Mouse (Mus musculus): ENCODE results near the gene Slc16a7. TPM values are rescaled to one million over a fixed set of nuclear protein-coding genes. Genes with fewer than 3 reads are reported as not detected.

Gene Slc16a7
- polyA plus RNA-seq, 1 experiment from 2014 or later = 15.4 TPM

GRCm38 (mm10) chr10:125266322-125266721 lies 122.9 kb downstream of the Slc16a7 start:
- TF ChIP-seq CTCF (IDR thresholded peaks at IDR 0.05; ENCODE audit: low read depth) (no peak), EP300 (optimal IDR thresholded peaks at IDR 0.05) (no peak)
- H3K9me3 ChIP-seq (ENCODE audit: control insufficient read depth, low read length) = no peaks in the 10 kb centered on the region
- no peak overlapping the region for H3K4me2 ChIP-seq (replicated peaks; ENCODE audit: low read depth)

GRCm38 (mm10) chr10:125265901-125266300 lies 123.4 kb downstream of the Slc16a7 start:
- ATAC-seq (ENCODE audit: low FRiP score, low TSS enrichment) (no peak), DNase-seq (ENCODE audit: low spot score) (peak; percentile 37)
- H3K27me3 ChIP-seq (ENCODE audit: control insufficient read depth, insufficient read depth, low read length) = no peaks in the 10 kb centered on the region
- TF ChIP-seq CTCF (IDR thresholded peaks at IDR 0.05; ENCODE audit: low read depth) = no peak
- TF ChIP-seq EP300 (optimal IDR thresholded peaks at IDR 0.05) = no peak
- no peak overlapping the region for H3K9ac ChIP-seq (ENCODE audit: low read length)
- no peaks in the 10 kb centered on the region for H3K36me3 ChIP-seq (ENCODE audit: control insufficient read depth, insufficient read depth, low read length)
- H3K4me2 ChIP-seq (replicated peaks; ENCODE audit: low read depth) = no peak overlapping the region
- H3K4me1 ChIP-seq (replicated peaks; ENCODE audit: control insufficient read depth, insufficient read depth) = no peaks in the 10 kb centered on the region
- 43% methylated on average over 9 of the region's 9 CpGs for WGBS
- no peak overlapping the region for H3K4me3 ChIP-seq (ENCODE audit: low read depth, low read length)
- no peak overlapping the region for H3K27ac ChIP-seq (replicated peaks)
- H3K9me3 ChIP-seq (ENCODE audit: control insufficient read depth, low read length) = no peaks in the 10 kb centered on the region

More at GRCm38 (mm10) chr10:125266322-125266721, 122.9 kb downstream of the Slc16a7 start:
- ATAC-seq (ENCODE audit: low FRiP score, low TSS enrichment) (no peak), DNase-seq (ENCODE audit: low spot score) (no peak)
- Histone ChIP-seq H3K4me3 (ENCODE audit: low read depth, low read length) (no peak overlapping the region), H3K27ac (replicated peaks) (0 out of 2 replicates have a peak overlapping the region, but pooled peaks have one; percentile 31), H3K27me3 (ENCODE audit: control insufficient read depth, insufficient read depth, low read length) (no peaks in the 10 kb centered on the region), H3K9ac (ENCODE audit: low read length) (no peak overlapping the region), H3K4me1 (replicated peaks; ENCODE audit: control insufficient read depth, insufficient read depth) (no peaks in the 10 kb centered on the region), H3K36me3 (ENCODE audit: control insufficient read depth, insufficient read depth, low read length) (no peaks in the 10 kb centered on the region)
- WGBS = 47% methylated on average over 4 of the region's 4 CpGs

- Histone ChIP-seq H3K9ac (ENCODE audit: low read length) (no peak overlapping the region), H3K27me3 (ENCODE audit: control insufficient read depth, insufficient read depth, low read length) (no peaks in the 10 kb centered on the region), H3K27ac (replicated peaks) (no peak overlapping the region), H3K4me1 (replicated peaks; ENCODE audit: control insufficient read depth, insufficient read depth) (no peaks in the 10 kb centered on the region), H3K4me2 (replicated peaks; ENCODE audit: low read depth) (no peak overlapping the region), H3K36me3 (ENCODE audit: control insufficient read depth, insufficient read depth, low read length) (no peaks in the 10 kb centered on the region), H3K9me3 (ENCODE audit: control insufficient read depth, low read length) (no peaks in the 10 kb centered on the region), H3K4me3 (ENCODE audit: low read depth, low read length) (no peak overlapping the region)
- 71% methylated on average over 14 of the region's 14 CpGs for WGBS
- no peak for TF ChIP-seq CTCF (IDR thresholded peaks at IDR 0.05; ENCODE audit: low read depth)
- TF ChIP-seq EP300 (optimal IDR thresholded peaks at IDR 0.05) = no peak
- DNase-seq (ENCODE audit: low spot score) (peak; percentile 44), ATAC-seq (ENCODE audit: low FRiP score, low TSS enrichment) (no peak)
These were observed 123.8 kb downstream of the Slc16a7 start for GRCm38 (mm10) chr10:125265467-125265866.

- no peak overlapping the region for H3K27ac ChIP-seq (replicated peaks)
- TF ChIP-seq CTCF (IDR thresholded peaks at IDR 0.05; ENCODE audit: low read depth) (peak; percentile 88), EP300 (optimal IDR thresholded peaks at IDR 0.05) (no peak)
- DNase-seq (ENCODE audit: low spot score) (peak; percentile 76), ATAC-seq (ENCODE audit: low FRiP score, low TSS enrichment) (peak; percentile 82)
- no peak overlapping the region for H3K4me2 ChIP-seq (replicated peaks; ENCODE audit: low read depth)
- 56% methylated on average over 4 of the region's 4 CpGs for WGBS
- no peak overlapping the region for H3K9ac ChIP-seq (ENCODE audit: low read length)
- no peaks in the 10 kb centered on the region for H3K36me3 ChIP-seq (ENCODE audit: control insufficient read depth, insufficient read depth, low read length)
- H3K27me3 ChIP-seq (ENCODE audit: control insufficient read depth, insufficient read depth, low read length) = no peaks in the 10 kb centered on the region
- no peak overlapping the region for H3K4me3 ChIP-seq (ENCODE audit: low read depth, low read length)
- no peaks in the 10 kb centered on the region for H3K4me1 ChIP-seq (replicated peaks; ENCODE audit: control insufficient read depth, insufficient read depth)
- H3K9me3 ChIP-seq (ENCODE audit: control insufficient read depth, low read length) = no peaks in the 10 kb centered on the region
These were observed 124.3 kb downstream of the Slc16a7 start for GRCm38 (mm10) chr10:125264938-125265337.

- Histone ChIP-seq H3K9me3 (ENCODE audit: control insufficient read depth, low read length) (no peaks in the 10 kb centered on the region), H3K9ac (ENCODE audit: low read length) (no peak overlapping the region), H3K36me3 (ENCODE audit: control insufficient read depth, insufficient read depth, low read length) (no peaks in the 10 kb centered on the region), H3K4me2 (replicated peaks; ENCODE audit: low read depth) (no peak overlapping the region), H3K4me1 (replicated peaks; ENCODE audit: control insufficient read depth, insufficient read depth) (no peaks in the 10 kb centered on the region), H3K27me3 (ENCODE audit: control insufficient read depth, insufficient read depth, low read length) (no peaks in the 10 kb centered on the region), H3K27ac (replicated peaks) (no peak overlapping the region), H3K4me3 (ENCODE audit: low read depth, low read length) (no peak overlapping the region)
- TF ChIP-seq EP300 (optimal IDR thresholded peaks at IDR 0.05) (no peak), CTCF (IDR thresholded peaks at IDR 0.05; ENCODE audit: low read depth) (no peak)
- ATAC-seq (ENCODE audit: low FRiP score, low TSS enrichment) = no peak
- no peak for DNase-seq (ENCODE audit: low spot score)
- 90% methylated on average over 4 of the region's 4 CpGs for WGBS
These were observed 133.4 kb downstream of the Slc16a7 start for GRCm38 (mm10) chr10:125255904-125256303.

- H3K9ac ChIP-seq (ENCODE audit: low read length) = no peak overlapping the region
- H3K27ac ChIP-seq (replicated peaks) = no peak overlapping the region
- no peak for DNase-seq (ENCODE audit: low spot score)
- no peak for TF ChIP-seq CTCF (IDR thresholded peaks at IDR 0.05; ENCODE audit: low read depth)
- TF ChIP-seq EP300 (optimal IDR thresholded peaks at IDR 0.05) = no peak
- H3K4me2 ChIP-seq (replicated peaks; ENCODE audit: low read depth) = no peak overlapping the region
- H3K4me3 ChIP-seq (ENCODE audit: low read depth, low read length) = no peak overlapping the region
- no peaks in the 10 kb centered on the region for H3K36me3 ChIP-seq (ENCODE audit: control insufficient read depth, insufficient read depth, low read length)
- H3K4me1 ChIP-seq (replicated peaks; ENCODE audit: control insufficient read depth, insufficient read depth) = no peaks in the 10 kb centered on the region
- WGBS = 51% methylated on average over 2 of the region's 2 CpGs
- no peak for ATAC-seq (ENCODE audit: low FRiP score, low TSS enrichment)
- H3K9me3 ChIP-seq (ENCODE audit: control insufficient read depth, low read length) = no peaks in the 10 kb centered on the region
- no peaks in the 10 kb centered on the region for H3K27me3 ChIP-seq (ENCODE audit: control insufficient read depth, insufficient read depth, low read length)
These were observed 174.7 kb downstream of the Slc16a7 start for GRCm38 (mm10) chr10:125214536-125214935.
